Mouse (Mus musculus) skeletal muscle tissue, adult 2 months (tissue): ENCODE data around the gene Mlst8.

Experiments used
- DNase-seq: peaks from one replicate; pipeline ENCODE4 v3.0.0-alpha.2; 2012; ENCODE audit warnings: low read depth, low spot score

The Mlst8 gene

DNA sequence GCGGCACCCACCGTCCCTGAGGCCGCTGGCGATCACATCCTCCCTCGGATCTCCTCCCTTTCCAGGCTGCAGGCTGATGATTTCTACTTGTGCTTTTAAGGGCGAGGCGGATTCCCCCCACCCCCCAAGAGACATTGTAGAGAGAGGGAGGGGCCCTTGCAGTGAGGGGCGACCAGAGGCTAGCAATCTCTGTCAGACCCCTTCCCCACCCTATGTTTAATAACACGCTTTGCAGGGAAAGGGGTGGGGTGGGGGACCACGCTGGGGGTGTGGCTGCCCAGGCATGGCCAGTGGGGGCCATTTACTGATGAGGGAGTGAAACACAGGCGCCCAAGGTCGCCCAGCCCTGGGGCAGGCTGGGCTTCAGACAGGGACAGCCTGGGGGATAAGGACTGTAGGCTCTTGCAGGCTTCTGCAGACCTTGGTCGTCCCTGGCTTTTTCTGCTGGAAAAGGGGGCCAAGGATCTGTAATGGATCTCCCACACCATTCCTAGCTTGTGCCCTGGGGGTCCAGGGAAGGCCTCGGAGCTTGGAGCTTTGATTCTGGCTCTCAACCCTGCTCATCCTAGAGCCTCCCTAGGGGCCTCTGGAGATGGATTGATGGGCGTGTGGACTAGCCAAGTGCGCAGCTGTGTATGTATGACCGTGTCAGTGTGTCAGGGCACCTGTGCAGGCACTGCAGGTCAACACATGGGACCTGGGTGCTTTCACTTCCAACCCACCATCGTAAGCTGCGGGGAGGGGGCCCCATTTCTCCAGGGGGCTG is 10.6 kb upstream of the Mlst8 start:
- no peak for DNase-seq

DNA sequence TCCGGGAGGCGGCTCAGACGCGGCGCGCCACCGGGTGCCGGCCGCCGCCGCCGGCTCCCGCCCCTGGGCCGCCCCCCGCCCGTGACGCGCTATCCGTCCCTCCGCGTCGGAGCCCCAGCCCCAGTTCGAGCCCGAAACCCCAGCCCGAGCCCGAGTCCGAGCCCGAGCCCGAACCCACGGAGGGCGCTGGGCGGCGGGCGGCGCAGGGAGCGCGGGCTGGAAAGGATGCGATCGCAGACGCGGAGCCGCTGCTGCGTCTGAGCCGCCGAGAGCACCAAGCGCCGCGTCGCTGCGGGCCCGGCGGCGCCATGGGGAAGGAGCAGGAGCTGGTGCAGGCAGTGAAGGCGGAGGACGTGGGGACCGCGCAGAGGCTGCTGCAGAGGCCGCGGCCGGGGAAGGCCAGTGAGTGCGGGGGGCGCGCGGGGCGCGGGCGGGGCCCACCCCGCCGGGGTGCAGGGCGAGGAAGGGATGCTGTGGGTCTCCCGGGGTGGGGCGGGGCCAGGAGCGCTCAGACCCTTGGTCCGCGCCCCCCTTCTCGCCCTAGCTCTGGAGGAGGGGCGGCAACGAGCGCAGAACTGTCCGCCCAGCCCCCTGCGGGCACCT is 9.9 kb upstream of the Mlst8 start:
- DNase-seq = no peak

DNA sequence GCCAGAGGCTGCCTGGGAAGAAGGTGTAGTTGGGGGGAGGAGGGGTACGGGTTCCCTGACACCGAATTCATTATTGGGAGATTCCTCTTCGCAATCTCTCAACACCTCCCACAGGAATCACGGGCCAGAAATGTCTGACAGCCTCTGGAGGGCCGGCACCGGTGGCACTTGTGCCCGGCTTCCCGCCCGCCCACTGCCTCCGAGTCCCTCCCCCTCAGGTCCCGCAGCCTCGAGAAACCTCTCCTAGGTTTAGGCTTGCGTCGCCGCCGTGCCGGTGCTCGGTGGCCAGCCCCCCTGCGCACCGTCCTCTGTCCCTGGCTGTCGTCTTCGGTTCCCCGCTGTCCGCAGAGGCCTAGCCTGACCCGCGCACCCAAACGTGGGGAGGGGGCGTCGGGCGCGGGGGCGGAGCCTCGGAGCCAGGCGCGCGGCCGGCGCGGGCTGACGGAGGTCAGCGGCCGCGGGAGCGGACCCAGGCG is 9.3 kb upstream of the Mlst8 start, which contains the start of gene Caskin1:
Gene Caskin1, plus strand, starts transcription at position 416 of the 476 bp plus-strand sequence.
- no peak for DNase-seq

DNA sequence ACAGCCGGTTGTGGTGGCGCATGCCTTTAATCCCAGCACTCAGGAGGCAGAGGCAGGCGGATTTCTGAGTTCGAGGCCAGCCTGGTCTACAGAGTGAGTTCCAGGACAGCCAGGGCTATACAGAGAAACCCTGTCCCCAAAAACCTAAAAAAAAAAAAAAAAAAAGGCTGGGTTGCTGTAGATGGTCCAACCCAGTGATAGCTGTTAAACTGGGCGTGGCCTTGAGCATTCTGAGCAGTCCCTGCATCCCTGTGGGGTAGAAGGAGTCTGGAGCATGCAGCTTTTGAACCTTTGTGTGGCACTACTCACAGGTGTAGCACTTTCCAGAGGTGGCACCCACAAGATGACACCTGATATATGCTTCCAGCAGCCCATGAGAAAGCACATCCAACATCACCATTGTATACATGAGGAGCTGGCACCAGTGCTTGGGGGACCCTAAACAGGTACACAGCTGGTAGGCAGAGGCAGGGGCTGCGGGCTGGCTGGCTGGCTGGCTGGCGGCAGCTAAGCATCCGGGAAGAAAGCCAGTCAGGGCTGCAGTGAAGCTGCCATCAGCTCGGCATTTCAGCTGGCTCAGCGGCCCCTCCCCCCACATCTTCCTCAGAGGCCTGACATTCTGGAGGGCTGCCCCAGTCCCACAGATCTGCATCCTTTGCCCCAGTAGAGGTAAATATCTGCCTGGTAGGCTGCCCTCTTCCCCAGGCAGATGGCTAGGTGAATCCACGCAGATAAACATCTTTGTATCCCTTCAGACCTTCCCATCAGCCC is 6.4 kb upstream of the Mlst8 start:
- DNase-seq = no peak

DNA sequence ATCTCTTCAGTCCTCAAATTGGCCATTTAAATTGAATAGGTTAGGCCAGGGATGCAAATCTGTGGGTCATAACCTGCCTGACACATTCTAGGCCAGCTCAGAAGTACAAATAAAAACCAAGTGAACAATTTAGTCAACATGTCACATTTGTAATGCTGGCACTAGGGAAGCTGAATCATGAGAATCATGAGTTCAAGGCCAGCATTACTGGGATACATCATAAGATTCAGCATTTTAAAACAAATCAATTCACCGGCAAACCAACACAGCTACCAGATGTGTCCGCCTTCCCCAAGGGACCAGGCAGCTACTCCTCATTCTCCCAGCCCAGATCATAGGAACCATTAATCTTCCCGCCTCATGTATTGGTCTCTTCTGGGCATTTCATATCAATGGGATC is 4.6 kb upstream of the Mlst8 start:
- DNase-seq = no peak

DNA sequence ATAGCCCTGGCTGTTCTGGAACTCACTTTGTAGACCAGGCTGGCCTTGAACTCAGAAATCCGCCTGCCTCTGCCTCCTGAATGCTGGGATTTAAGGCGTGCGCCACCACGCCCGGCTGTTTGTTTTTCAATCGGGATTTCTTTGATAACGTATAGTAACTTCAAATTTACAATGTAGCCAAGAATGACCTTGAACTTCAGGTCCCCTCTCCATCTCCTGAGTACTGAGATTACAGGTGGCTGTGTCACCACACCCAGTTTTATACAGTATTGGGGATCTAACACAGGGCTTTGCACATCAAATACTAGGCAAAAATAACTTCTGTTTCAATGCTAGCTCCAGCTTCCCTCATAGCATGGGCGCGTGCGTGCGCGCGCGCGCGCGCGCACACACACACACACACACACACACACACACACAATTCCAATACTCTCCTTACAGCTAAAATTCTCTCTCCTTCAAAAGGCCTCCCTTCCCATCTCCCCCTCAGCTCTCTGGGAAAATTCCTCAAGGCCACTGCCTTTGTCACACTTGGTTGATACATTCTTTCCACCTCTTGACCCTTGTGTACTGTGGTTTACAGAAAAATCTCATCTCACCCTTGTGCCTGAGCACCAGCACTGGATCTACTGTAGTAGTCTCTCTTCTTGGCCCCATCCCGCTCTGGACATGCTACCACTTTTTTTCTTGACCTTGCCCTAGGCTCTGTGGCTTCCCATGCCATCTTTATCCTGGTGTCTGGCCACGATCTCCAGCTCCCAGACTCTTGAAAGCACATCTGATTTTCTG is 2.3 kb upstream of the Mlst8 start:
- DNase-seq = no peak

DNA sequence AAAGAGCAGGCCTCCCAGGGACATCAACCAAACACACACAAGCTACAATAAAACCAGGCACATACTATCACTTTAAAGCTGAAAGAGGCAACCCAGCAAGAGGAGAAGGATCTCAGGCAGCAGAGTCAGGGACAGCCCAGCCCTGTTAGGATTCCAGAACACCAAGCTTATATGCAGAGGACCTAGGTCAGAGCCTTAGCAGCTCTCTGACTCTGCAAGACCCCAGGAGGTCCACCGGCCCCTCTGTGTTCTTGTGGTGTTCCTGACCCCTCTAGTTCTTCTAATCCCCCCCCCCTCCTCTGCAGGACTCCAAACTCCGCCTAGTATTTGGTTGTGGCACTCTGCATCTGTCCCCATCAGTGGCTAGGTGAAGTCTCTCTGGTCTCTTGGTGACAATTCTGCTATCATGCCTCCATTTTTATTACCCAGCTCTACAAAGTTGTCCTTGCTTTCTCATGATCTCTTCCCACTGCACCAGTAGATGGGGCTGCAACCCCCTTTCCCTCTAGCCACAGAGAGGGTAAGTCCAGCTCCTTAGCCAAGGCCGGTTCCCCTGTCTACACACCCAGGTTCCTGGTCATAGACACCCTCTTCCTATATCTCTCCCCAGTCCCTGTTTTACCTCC is 1.4 kb upstream of the Mlst8 start:
- no peak for DNase-seq

DNA sequence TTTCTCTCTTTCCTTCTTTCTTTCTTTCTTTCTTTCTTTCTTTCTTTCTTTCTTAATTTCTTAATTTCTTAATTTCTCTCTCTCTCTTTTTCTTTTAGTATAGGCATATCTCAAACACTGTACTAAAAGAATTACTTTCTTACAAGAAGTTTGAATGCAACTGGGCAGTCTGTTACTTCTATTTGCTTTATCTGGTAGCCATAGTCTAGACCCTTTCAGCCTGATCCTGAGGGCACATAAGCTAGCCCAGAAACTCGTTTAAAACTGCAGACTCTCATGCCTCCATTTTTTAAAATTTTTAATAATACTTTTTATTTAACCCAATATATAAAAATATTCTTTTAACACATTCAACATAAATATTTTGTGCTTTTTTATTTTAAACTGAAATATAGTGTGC is 553 bp upstream of the Mlst8 start:
- no peak for DNase-seq

DNA sequence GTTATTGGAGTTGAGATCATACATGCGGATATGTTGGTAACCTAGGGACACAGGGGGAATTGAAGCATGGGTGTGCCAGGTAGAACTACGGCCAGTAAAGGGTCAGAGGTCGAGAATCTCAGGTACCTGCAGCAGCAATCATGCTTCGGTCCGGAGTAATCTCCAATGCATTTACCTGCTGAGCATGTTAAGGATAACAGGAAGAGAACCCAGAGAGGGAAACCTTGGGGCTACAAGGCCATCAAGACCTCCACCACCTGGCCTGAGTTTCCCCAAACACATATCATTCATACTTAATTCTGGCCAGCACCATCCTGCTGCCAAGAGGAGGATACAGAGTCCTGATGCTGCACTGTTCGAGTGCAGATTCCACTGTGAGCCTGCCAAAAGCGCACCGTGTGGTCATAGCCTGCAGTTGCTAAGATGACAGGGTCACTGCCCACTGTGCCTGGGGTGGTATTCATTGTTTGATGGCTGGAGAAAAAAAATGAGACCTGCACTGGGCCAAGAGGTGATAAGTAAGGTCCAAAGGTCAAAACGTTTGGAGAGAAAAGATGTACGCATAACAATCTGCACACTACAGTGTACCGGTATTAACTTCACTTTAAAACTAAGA is 785 bp downstream of the Mlst8 start:
- DNase-seq = no peak

DNA sequence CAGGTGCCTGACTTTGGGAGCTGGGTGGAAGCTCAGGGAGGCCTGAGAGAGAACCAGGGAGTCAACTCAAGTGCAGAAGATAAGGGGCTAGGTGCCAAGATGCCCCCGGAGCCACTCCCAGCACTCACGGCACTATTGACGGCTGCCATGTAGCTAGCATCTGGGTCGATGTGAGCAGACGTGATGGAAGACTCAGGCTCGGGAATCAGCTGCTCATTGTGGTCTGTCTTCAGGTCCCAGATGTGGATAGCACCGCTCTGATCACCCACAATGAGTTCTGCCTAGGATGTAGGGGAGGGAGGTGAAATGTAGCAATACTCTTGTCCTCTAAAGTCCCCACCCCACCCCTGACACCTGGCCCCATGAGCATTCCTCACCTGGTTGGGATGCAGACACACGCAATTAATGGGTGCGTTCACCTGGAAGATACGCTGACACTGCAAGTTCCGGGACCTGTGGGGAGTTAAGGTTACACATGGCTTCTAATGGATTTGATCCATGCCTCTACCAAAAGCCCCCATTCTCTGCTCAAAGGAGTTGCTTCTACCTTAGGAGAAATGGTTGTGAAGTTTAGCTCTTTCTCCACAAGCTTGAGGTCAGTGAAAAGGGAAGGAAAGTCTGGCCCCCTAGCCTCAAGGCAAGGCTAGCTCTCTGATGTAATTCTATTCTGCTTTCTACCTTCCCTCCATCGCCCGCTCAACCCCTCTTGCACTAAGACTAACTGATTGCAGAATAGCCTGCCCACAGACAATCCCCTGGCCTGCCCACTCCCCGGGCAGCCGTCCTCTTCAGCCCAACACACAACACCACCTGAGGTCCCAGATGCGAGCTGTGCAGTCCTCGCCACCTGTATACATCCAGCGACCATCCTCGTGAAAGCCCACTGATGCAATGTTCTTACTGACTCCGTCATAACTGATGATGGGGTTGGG is 1.6 kb downstream of the Mlst8 start:
- DNase-seq = no peak

DNA sequence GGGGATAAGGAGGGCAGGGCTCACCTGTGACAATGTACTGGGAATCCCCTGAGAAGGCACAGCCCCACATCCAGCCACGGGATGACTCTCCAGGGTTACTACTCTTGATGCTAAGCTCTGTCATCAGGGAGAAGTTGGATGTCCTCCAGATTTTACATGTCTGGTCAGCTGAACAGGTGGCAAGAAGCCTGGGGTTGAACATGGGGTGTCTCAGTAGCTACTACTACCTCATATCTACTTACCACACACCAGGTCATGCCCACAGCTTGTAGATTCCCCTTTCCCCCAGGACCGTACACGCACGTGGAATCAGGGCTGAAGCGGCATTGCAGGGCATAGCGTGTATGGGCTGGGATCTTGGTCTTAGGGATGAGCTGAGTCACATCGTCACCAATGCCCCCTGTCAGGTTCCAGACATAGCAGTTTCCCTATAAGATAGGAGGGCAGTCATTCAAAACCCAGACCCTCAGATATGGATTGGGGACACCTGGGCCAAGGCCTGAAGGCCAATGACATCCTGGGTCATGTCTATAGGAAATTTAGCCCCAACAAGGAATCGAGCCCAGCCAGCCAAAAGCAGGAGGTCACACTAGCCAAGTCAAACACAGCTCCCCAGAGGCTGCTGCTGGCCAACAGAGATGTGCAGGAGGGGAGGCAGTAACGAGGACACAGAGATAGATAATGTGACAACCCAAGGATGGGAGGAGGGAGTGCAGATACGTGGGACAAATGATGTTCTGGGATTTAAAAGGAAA is 2.7 kb downstream of the Mlst8 start:
- DNase-seq = no peak

DNA sequence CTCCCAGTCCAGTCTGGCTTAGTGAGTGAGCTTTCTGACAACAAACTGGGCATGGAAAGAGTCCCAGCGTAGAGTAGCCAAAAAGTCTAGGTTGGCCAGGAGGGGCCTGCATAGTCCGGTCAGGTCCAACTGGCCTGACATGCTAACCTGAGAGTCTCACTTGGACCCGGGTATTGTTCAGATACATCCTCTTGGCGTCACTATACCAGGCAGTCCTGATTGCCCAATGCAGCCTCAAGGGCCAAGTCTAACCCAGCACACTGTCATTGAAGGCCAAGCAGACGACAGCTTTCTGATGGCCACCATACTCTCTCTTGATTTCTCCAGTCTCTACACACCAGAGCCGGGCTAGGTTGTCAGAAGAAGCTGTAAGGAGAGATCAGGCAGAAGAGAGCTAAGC is 3.3 kb downstream of the Mlst8 start:
- DNase-seq = no peak

DNA sequence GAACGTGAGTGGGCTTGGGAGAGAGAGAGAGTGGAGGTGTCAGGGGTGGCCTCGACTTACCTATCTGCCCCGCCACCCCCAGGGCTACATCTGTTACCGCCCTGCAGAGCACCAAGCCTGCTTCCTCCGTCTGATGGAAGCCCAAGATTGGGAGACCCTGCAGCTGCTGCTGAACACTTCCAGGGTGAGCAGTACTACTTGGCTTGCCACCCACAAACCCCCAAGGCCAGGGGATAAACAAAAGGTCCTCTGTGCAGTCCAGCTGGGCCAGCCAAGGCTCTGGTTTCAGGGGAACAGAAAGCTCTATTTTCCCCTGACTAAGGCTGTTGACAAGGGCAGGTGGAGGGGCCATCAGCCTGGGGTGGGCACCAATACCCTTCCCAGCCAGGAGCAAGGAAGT is 4.3 kb downstream of the Mlst8 start:
- no peak for DNase-seq

DNA sequence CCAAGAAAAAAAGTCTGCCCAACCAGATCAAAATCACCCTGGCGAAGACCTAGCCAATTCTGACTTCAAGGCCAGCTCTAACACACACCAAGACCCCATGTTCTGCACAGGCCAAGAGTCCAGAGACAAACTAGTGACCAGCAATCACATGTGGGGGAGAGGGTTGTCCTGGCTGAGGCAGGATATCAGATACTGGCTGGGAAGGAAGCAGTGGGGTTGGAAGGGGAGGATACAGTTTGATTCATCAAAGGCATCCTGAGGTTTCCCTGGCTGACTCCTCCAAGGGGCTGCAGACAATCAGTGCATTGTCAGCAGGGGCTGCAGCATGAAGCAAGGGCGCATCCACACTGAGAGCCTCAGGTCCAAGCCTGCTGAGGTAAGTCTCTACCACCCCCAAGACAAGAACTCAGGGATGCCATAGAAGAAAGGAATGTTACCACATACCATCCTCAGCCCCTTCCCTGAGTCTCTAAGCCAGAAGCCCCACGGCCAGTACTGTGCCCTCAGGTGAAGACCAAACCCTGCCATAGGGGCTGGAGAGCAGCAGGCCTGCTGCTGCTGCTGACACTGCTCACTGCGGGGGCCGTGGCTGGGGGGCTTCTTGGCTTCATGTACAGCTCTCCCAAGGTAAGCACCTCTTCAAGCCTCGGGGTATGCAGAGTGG is 5.1 kb downstream of the Mlst8 start, which contains the start of gene Bricd5:
Gene Bricd5, plus strand, starts transcription at position 273 of the 664 bp plus-strand sequence.
- DNase-seq = no peak

DNA sequence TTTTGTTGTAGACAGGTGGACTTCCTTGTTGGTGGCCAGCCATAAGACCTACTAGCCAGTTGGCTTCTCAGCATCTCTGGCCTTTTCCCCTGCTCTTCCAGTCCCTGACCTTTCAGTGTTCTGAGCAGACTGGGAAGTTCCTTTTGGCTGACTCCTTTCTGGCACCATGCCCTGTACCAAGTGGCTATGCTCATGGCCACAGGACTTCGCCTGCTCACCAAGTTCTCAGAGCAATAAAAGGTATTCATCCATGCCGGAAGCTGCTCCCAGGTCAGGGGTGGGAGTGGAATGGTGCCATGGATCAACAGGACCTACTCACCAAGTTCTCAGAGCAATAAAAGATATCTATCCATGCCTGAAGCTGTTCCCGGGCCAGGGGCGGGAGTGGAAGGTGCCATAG is 6.4 kb downstream of the Mlst8 start:
- peak; percentile 93 for DNase-seq

DNA sequence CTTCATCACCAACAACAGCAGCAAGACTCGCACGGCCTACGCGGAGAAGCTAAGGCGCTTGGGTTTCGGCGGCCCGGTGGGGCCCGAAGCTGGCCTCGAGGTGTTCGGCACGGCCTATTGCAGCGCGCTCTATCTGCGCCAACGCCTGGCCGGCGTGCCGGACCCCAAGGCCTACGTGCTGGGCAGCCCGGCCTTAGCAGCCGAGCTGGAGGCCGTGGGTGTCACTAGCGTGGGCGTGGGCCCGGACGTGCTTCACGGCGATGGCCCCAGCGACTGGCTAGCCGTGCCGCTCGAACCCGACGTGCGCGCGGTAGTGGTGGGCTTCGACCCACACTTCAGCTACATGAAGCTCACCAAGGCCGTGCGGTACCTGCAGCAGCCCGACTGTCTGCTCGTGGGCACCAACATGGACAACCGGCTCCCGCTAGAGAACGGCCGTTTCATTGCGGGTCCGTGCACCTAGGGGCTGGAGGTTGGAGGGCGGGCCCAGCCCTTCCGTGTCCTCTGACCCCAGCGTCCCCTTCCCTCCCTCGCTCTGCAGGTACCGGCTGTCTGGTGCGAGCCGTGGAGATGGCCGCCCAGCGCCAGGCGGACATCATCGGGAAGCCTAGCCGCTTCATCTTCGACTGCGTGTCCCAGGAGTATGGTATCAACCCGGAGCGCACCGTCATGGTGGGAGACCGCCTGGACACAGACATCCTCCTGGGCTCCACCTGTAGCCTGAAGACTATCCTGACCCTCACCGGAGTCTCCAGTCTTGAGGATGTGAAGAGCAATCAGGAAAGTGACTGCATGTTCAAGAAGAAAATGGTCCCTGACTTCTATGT is 8.0 kb downstream of the Mlst8 start:
- DNase-seq = no peak

DNA sequence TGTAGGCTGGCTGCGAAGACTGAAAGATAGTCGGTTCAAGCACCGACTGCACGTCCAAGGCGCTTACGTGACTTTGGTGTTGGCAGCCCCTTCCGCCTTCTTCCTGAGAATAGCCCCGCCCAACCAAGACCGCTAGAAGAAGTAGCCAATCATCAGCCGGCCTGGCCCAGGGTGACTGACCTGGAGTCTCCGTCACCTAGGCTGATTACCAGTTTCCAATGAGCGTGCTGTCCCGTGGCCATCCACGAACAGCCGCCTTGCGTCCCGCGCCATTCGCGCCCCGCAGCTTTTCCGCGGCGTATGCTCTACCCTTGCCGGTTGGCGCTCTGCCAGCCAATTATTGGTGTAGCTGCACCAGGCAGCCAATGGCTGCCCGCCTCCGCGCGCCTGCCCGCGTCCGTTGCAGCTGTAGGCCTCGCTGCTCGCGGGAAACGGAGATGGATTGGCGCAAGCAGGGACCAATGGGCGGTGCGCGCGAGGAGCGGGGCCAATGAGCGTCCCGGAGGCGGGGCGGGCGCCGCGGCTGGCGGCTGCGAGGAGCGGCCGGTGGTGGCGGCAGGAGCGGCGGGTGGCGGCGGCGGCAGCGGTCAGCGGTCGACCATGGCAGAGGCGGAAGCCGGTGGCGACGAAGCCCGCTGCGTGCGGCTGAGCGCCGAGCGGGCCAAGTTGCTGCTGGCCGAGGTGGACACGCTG is 8.8 kb downstream of the Mlst8 start, which contains the start of the genes E4f1 and Pgp:
Gene E4f1, minus strand, starts transcription at position 404 of the 693 bp plus-strand sequence.
Gene Pgp, plus strand, starts transcription at position 483 of the 693 bp plus-strand sequence.
- peak; percentile 99 for DNase-seq
